Mouse (Mus musculus): ENCODE measurements around the gene Myom3. TPM values are rescaled to one million over a fixed set of nuclear protein-coding genes. Genes with fewer than 3 reads are reported as not detected.
A peak's percentile ranks its signal among the peaks of the same experiment; 100 is the strongest.

Gene Myom3
- polyA plus RNA-seq, 1 experiment from 2014 or later: 0.31 TPM

GRCm38 (mm10) chr4:135834124-135834717, 74.7 kb downstream of the Myom3 start:
- ATAC-seq (replicated peaks; ENCODE audit: insufficient number of reproducible peaks, low FRiP score, low TSS enrichment, low read depth) (no peak), DNase-seq (ENCODE audit: low spot score) (no peak)
- no peaks in the 10 kb centered on the region for H3K36me3 ChIP-seq (replicated peaks; ENCODE audit: control insufficient read depth, insufficient read depth, low read depth, low read length)
- H3K27ac ChIP-seq (replicated peaks; ENCODE audit: low read depth, low read length): no peak overlapping the region
- WGBS: 80% methylated on average over 8 of the region's 8 CpGs
- no peak overlapping the region; the same call in 1 of the 2 replicates for H3K9ac ChIP-seq (replicated peaks; ENCODE audit: low read length)
- H3K4me3 ChIP-seq (ENCODE audit: low read depth, low read length): no peak overlapping the region
- no peaks in the 10 kb centered on the region for H3K9me3 ChIP-seq (replicated peaks; ENCODE audit: control insufficient read depth, low read length)
- no peaks in the 10 kb centered on the region for H3K4me1 ChIP-seq (ENCODE audit: control insufficient read depth, insufficient read depth, low read length)
- no peak overlapping the region for H3K4me2 ChIP-seq (ENCODE audit: low read depth, low read length)
- H3K27me3 ChIP-seq (ENCODE audit: control insufficient read depth, insufficient read depth, low read length): no peaks in the 10 kb centered on the region

GRCm38 (mm10) chr4:135838925-135839292, 79.4 kb downstream of the Myom3 start:
- ATAC-seq (replicated peaks; ENCODE audit: insufficient number of reproducible peaks, low FRiP score, low TSS enrichment, low read depth): no peak
- H3K4me3 ChIP-seq (ENCODE audit: low read depth, low read length): no peak overlapping the region
- no peaks in the 10 kb centered on the region for H3K36me3 ChIP-seq (replicated peaks; ENCODE audit: control insufficient read depth, insufficient read depth, low read depth, low read length)
- WGBS: 76% methylated on average over 3 of the region's 3 CpGs
- no peaks in the 10 kb centered on the region for H3K4me1 ChIP-seq (ENCODE audit: control insufficient read depth, insufficient read depth, low read length)
- DNase-seq (ENCODE audit: low spot score): no peak
- no peaks in the 10 kb centered on the region for H3K27me3 ChIP-seq (ENCODE audit: control insufficient read depth, insufficient read depth, low read length)
- no peak overlapping the region for H3K27ac ChIP-seq (replicated peaks; ENCODE audit: low read depth, low read length)
- no peak overlapping the region for H3K4me2 ChIP-seq (ENCODE audit: low read depth, low read length)
- H3K9ac ChIP-seq (replicated peaks; ENCODE audit: low read length): no peak overlapping the region
- no peaks in the 10 kb centered on the region for H3K9me3 ChIP-seq (replicated peaks; ENCODE audit: control insufficient read depth, low read length)

- Histone ChIP-seq H3K9me3 (replicated peaks; ENCODE audit: control insufficient read depth, low read length) (no peaks in the 10 kb centered on the region), H3K4me1 (ENCODE audit: control insufficient read depth, insufficient read depth, low read length) (no peaks in the 10 kb centered on the region), H3K27ac (replicated peaks; ENCODE audit: low read depth, low read length) (no peak overlapping the region), H3K36me3 (replicated peaks; ENCODE audit: control insufficient read depth, insufficient read depth, low read depth, low read length) (no peaks in the 10 kb centered on the region), H3K9ac (replicated peaks; ENCODE audit: low read length) (no peak overlapping the region), H3K27me3 (ENCODE audit: control insufficient read depth, insufficient read depth, low read length) (no peaks in the 10 kb centered on the region), H3K4me3 (ENCODE audit: low read depth, low read length) (no peak overlapping the region), H3K4me2 (ENCODE audit: low read depth, low read length) (no peak overlapping the region)
- ATAC-seq (replicated peaks; ENCODE audit: insufficient number of reproducible peaks, low FRiP score, low TSS enrichment, low read depth) (no peak), DNase-seq (ENCODE audit: low spot score) (no peak)
- WGBS: 86% methylated on average over 21 of the region's 21 CpGs
Observed at GRCm38 (mm10) chr4:135839293-135840011, 79.9 kb downstream of the Myom3 start.

- DNase-seq (ENCODE audit: low spot score) (no peak), ATAC-seq (replicated peaks; ENCODE audit: insufficient number of reproducible peaks, low FRiP score, low TSS enrichment, low read depth) (no peak)
- Histone ChIP-seq H3K36me3 (replicated peaks; ENCODE audit: control insufficient read depth, insufficient read depth, low read depth, low read length) (no peaks in the 10 kb centered on the region), H3K4me2 (ENCODE audit: low read depth, low read length) (no peak overlapping the region), H3K4me1 (ENCODE audit: control insufficient read depth, insufficient read depth, low read length) (no peaks in the 10 kb centered on the region), H3K9me3 (replicated peaks; ENCODE audit: control insufficient read depth, low read length) (no peaks in the 10 kb centered on the region), H3K27me3 (ENCODE audit: control insufficient read depth, insufficient read depth, low read length) (no peaks in the 10 kb centered on the region), H3K27ac (replicated peaks; ENCODE audit: low read depth, low read length) (no peak overlapping the region), H3K9ac (replicated peaks; ENCODE audit: low read length) (no peak overlapping the region), H3K4me3 (ENCODE audit: low read depth, low read length) (no peak overlapping the region)
- WGBS: 77% methylated on average over 6 of the region's 6 CpGs
Observed at GRCm38 (mm10) chr4:135844400-135844799, 84.9 kb downstream of the Myom3 start.

DNA sequence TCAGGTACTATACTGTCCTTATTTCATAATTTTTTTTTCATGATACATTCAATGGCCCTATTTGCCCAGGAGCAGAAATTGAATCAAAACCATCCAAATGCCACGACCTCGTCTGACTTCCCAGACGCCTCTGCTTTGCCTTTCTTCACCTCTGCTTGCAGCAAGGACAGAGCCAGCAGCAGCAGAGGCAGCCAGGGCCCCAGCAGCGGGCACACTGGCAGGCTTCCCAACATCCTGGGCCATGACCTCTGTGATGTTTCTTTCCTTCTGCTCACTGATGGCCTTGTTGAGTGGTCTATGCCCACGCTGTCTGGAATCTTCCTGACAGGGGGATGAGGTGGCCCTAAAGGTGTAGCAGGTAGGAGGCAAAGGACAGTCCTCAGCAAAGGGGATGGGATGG, 88.1 kb downstream of the Myom3 start:
- Histone ChIP-seq H3K4me1 (ENCODE audit: control insufficient read depth, insufficient read depth, low read length) (no peaks in the 10 kb centered on the region), H3K27me3 (ENCODE audit: control insufficient read depth, insufficient read depth, low read length) (no peaks in the 10 kb centered on the region), H3K4me3 (ENCODE audit: low read depth, low read length) (no peak overlapping the region), H3K27ac (replicated peaks; ENCODE audit: low read depth, low read length) (no peak overlapping the region), H3K36me3 (replicated peaks; ENCODE audit: control insufficient read depth, insufficient read depth, low read depth, low read length) (no peaks in the 10 kb centered on the region), H3K9ac (replicated peaks; ENCODE audit: low read length) (no peak overlapping the region), H3K4me2 (ENCODE audit: low read depth, low read length) (no peak overlapping the region), H3K9me3 (replicated peaks; ENCODE audit: control insufficient read depth, low read length) (no peaks in the 10 kb centered on the region)
- ATAC-seq (replicated peaks; ENCODE audit: insufficient number of reproducible peaks, low FRiP score, low TSS enrichment, low read depth) (no peak), DNase-seq (ENCODE audit: low spot score) (no peak)
- WGBS: 62% methylated on average over 5 of the region's 5 CpGs

- Histone ChIP-seq H3K36me3 (replicated peaks; ENCODE audit: control insufficient read depth, insufficient read depth, low read depth, low read length) (no peaks in the 10 kb centered on the region), H3K4me1 (ENCODE audit: control insufficient read depth, insufficient read depth, low read length) (no peaks in the 10 kb centered on the region), H3K9ac (replicated peaks; ENCODE audit: low read length) (peak overlapping the region; percentile 34), H3K4me3 (ENCODE audit: low read depth, low read length) (no peak overlapping the region), H3K4me2 (ENCODE audit: low read depth, low read length) (no peak overlapping the region), H3K27ac (replicated peaks; ENCODE audit: low read depth, low read length) (no peak overlapping the region), H3K27me3 (ENCODE audit: control insufficient read depth, insufficient read depth, low read length) (no peaks in the 10 kb centered on the region), H3K9me3 (replicated peaks; ENCODE audit: control insufficient read depth, low read length) (no peaks in the 10 kb centered on the region)
- WGBS: 33% methylated on average over 13 of the region's 13 CpGs
- DNase-seq (ENCODE audit: low spot score): no peak
- no peak for ATAC-seq (replicated peaks; ENCODE audit: insufficient number of reproducible peaks, low FRiP score, low TSS enrichment, low read depth)
Observed at GRCm38 (mm10) chr4:135850411-135851095, 91.0 kb downstream of the Myom3 start.

GRCm38 (mm10) chr4:135851942-135852341, 92.4 kb downstream of the Myom3 start:
- WGBS: 87% methylated on average over 9 of the region's 9 CpGs
- no peak overlapping the region for H3K9ac ChIP-seq (replicated peaks; ENCODE audit: low read length)
- ATAC-seq (replicated peaks; ENCODE audit: insufficient number of reproducible peaks, low FRiP score, low TSS enrichment, low read depth): no peak
- H3K36me3 ChIP-seq (replicated peaks; ENCODE audit: control insufficient read depth, insufficient read depth, low read depth, low read length): no peaks in the 10 kb centered on the region
- no peak overlapping the region for H3K27ac ChIP-seq (replicated peaks; ENCODE audit: low read depth, low read length)
- no peak overlapping the region for H3K4me3 ChIP-seq (ENCODE audit: low read depth, low read length)
- H3K27me3 ChIP-seq (ENCODE audit: control insufficient read depth, insufficient read depth, low read length): no peaks in the 10 kb centered on the region
- no peaks in the 10 kb centered on the region for H3K9me3 ChIP-seq (replicated peaks; ENCODE audit: control insufficient read depth, low read length)
- no peak for DNase-seq (ENCODE audit: low spot score)
- no peaks in the 10 kb centered on the region for H3K4me1 ChIP-seq (ENCODE audit: control insufficient read depth, insufficient read depth, low read length)
- H3K4me2 ChIP-seq (ENCODE audit: low read depth, low read length): no peak overlapping the region

DNA sequence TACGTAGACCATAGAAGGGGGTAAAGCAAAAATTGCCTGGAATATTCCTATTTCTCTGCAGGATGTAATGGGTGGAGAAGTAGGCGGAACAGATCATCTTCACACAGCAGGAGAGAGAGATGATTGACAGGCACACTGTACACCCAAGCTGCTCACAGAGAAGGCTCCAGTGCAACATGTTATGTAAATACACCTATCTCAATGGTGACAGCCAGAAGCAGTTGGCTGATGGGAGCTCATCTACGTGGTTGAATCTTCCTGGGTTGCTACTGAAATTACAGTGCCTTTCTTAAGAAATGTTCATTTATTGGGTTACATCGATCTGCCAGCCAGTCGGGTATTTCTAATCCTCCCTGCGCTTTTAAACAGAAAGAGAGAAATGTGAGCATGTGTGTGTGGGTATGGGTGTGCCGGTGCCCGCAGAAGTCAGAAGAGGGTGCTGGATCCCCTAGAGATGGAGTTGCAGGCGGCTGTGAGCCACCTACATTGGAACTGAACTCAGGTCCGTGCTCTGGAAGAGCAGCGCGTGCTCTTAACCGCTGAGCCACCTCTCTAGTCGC, 94.6 kb downstream of the Myom3 start:
- DNase-seq (ENCODE audit: low spot score) (no peak), ATAC-seq (replicated peaks; ENCODE audit: insufficient number of reproducible peaks, low FRiP score, low TSS enrichment, low read depth) (no peak)
- Histone ChIP-seq H3K36me3 (replicated peaks; ENCODE audit: control insufficient read depth, insufficient read depth, low read depth, low read length) (no peaks in the 10 kb centered on the region), H3K4me1 (ENCODE audit: control insufficient read depth, insufficient read depth, low read length) (peaks cover 3% of the 10 kb centered on the region), H3K9ac (replicated peaks; ENCODE audit: low read length) (no peak overlapping the region; the same call in 1 of the 2 replicates), H3K27me3 (ENCODE audit: control insufficient read depth, insufficient read depth, low read length) (no peaks in the 10 kb centered on the region), H3K4me3 (ENCODE audit: low read depth, low read length) (no peak overlapping the region), H3K4me2 (ENCODE audit: low read depth, low read length) (no peak overlapping the region), H3K27ac (replicated peaks; ENCODE audit: low read depth, low read length) (no peak overlapping the region; the same call in 1 of the 2 replicates), H3K9me3 (replicated peaks; ENCODE audit: control insufficient read depth, low read length) (no peaks in the 10 kb centered on the region)
- 92% methylated on average over 14 of the region's 14 CpGs for WGBS

All from embryonic facial prominence, embryonic 11.5 days (tissue).